Mouse (Mus musculus): ENCODE results near the gene Tdgf1.

Gene Tdgf1

DNA sequence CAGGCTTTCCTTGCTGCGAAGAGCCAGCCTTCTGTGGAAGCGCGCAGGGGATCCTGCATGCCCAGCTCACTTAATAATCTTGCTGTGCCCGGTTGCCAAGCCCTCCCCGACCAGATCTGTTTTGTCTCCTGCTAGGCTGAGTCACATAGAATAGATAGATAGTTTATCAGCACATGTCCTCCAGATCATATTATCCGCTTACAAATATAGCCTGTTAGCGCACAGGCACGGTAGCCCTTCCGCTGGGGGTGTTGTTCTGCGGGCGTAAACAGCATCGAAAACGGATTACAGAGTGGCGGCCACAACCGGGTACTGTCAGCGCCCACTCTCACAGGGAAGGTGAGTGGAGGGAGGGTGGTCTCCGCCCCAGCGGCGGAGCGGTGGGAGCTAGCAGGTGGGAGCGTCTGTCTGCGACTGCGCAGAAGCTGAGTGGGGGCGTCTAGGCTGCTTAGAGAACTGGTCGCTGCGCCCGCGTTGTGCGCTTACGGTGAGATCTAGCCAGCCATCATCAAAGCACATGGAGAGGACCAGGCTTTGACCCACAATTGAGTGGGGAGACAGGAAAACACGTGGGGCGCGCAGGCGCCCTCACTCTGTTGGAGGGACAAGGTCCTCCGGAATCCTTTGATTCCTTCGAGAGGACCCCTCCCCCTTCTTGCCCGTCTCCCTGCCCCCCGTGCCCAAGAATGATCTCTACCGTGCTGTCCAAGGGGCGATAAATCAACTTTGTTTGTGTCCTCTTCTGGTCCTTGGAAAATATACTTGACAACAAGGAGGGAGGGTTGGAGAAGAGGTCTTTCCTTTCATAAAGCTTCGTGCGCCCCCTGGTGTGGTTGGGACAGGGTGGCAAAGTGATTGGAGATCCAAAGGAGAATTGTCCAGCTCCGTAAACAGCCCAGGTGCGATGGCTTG, 7.8 kb upstream of the Tdgf1 start:
- DNase-seq (ENCODE audit: low spot score), result peak; percentile 78

DNA sequence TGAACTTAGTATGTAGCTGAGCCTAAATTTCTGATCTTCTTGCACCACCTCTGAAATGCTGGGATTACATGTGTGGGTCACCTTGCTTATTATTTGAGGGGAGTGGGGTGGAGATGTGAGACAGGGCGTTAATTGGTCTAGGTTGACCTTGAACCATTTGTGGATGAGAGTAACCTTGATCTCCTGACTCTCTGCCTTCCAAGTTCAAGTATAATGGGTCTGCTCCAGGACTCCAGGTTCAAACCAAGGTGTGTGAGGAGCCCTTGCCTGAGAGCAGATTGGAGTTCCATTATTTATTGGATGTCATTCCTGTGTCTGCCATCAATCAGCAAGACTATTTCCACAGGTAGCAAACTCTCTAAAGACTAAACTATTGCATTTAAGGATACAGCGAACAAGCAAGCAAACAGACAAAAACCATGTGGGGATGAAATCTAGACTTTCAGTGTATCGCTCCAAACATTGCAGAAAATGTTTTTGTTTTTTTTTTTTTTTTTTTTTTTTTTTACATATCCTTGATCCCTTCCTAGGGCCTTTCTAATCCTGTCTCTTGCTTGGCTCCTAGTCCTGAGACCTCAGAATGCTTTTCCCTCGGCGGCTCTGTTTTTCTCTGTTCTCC, 7.1 kb upstream of the Tdgf1 start:
- DNase-seq (ENCODE audit: low spot score), result no peak

DNA sequence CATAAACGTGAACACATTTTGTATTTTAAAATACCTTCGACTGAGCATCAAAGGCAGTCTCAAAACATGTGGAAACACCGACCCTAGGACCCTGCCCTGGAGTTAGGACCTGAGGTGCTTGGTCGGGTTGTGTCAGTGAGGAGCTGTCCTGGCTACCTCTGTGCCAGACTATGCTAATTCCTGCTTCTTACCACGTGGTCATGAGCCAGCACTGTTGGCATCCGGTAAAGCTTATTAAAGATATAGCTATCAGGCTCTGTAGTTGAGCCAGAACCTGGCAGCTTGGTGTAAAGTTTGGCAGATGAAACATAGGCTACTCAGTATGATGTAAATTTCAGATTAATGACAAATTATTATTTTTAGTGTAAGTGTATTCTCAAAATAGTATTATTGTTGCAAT, 6.4 kb upstream of the Tdgf1 start:
- DNase-seq (ENCODE audit: low spot score), result no peak

DNA sequence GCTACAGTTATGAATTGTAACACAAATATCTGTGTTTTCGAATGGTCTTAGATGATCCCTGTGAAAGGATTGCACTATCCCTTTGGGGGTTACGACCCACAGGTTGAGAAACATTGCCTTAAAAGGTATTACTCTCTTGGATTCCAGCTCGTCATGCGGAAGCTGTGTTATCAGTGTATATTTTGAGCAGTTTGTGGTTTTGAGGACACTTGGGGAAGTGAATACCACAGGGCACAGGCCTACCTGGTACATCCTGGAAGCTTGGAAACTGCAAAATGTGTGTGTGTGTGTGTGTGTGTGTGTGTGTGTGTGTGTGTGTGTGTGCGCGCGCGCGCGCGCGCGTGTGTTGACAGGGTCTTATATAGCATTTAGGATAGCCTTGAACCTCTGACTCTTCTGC, 5.9 kb upstream of the Tdgf1 start:
- DNase-seq (ENCODE audit: low spot score), result no peak

DNA sequence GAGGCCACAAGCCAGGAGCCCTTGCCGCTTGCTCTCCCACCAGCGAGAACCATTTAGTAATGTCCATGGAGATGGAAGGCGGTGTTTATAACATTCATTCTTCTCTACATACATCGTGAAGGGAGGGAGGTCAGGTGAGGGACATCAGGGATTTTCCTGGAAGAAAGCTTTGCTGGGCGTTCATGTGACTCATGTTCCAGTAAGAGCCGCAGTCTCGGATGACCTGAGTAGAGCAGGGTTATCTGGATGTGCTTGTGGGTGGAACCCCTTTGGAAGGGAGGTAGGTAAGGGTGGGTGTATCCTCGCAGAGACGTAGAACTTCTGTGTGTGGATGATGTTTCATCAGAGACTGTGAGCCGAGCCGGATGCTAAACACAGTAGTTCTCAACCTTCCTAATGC, 5.4 kb upstream of the Tdgf1 start, which contains the start of gene Lrrc2:
Gene Lrrc2, plus strand, starts transcription at position 149 of the 400 bp plus-strand sequence.
- no peak for DNase-seq (ENCODE audit: low spot score)

DNA sequence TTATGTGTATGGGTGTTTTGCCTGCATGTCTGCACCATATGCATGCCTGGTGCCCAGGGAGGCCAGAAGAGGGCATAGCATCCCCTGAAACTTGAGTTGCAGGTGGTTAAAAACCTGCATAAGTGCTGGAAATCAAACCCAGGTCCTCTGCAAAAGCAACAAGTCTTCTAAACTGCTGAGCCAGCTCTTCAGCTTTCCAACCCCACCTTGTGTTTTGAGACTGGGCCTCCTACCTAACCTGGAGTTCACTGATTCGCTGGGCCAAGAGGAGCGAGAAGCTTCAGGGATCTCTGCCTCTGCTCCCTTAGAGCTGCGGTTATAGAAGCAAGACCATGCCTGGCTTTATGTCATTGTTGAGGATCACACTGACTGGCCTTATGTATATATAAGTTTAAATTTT, 4.2 kb upstream of the Tdgf1 start:
- no peak for DNase-seq (ENCODE audit: low spot score)

DNA sequence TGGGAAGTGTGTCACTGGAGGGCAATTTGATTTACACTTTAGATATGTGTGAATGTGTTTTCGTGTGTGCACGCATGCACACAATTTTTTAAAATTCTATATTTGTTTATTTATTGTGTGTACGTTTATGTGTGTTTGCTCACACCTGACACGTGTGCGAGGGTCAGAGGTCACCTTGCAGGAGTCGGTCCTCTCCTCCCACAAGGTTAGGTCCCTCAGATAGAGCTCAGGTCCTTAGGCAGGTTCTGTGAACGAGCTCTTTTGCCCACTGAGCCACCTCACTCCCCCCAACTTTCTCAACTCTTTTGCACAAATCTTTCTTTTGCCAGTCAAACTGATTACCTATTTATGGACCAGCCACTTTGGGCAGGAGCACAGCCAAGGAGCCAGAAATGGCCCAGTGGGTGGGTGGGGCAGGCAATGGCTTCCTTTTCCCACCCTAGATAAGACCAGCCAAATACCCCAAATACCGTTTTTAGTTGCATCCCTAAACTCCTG, 2.9 kb upstream of the Tdgf1 start:
- DNase-seq (ENCODE audit: low spot score), result no peak

DNA sequence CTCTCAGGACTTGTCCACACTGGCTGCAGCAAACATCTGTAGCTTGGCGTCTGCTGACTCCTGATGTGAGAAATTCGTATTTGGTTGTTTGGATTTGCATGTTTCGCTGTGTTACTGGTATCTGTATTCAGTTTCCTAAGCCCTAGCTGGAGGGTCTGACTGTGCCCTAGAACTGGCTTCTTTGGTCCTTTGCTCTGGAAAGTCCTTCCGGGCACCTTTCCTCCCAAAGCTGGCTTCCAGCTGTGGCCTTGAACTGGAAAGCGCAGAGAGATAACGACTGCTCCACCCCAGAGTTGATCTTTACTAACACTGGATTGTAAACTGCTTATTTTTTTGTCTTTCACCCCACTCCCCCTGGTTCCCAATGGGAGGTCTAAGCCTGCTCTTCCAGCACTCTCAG, 1.9 kb upstream of the Tdgf1 start:
- no peak for DNase-seq (ENCODE audit: low spot score)

DNA sequence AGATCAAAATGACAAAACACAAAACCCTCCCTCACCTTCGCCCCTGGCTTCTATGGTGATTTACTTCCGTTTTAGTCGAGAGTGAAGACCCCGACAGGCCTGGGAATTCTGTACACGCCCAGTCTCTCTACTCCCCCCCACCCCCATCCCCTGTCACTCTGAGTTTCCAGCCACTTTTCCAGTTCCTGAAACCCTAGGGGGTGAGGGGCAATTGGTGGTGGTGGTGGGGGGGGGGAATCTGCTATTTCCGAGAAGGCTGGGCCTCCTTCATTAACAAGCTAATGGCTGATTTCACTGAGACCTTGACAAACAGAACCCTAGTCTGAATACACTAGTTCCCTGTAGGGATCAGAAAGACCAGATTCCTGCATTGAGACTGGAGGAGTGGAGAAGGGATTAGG, 1.3 kb upstream of the Tdgf1 start:
- DNase-seq (ENCODE audit: low spot score), result no peak

DNA sequence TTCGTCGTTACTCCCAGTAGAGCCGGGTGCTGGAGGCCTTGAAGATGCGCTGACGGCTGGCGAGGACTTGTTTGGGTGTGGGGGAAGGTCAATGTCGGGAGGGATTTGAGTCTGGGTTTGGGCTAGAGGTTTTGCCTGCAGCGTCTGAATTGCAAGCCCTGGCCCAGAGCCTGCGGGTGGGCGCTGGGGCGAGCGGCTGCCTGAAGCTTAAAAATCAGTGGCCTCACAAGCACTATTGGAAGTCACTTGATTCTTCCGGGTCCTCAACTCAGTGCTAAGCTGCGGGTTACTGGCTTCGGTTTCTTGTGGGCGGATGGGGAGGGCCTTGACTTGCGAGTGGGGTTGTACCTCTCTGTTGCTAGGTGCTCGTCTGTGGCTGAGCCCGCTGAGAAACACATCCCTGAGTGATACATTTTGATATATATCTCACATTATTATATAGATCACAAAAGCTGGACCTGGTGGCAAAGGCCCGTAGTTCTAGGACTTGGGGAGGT, 638 bp upstream of the Tdgf1 start:
- DNase-seq (ENCODE audit: low spot score), result no peak

DNA sequence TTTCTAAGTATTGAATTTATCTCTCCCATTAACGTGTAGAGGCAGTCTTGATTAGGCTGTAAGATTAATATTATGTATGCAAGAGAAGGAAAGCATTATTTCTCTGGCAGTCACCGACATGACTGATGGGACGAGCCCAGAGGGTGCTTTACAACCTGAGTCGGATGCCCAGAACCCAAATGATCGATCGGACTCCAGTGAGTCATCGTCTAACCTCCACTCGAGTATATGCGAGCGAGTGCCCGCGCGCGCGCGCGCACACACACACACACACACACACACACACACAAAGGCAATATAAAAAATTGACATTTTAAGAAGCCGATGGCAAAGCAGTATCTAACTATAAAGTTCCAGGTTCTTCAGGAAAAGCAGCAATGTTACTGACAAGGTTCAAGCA, 615 bp downstream of the Tdgf1 start:
- DNase-seq (ENCODE audit: low spot score), result no peak

DNA sequence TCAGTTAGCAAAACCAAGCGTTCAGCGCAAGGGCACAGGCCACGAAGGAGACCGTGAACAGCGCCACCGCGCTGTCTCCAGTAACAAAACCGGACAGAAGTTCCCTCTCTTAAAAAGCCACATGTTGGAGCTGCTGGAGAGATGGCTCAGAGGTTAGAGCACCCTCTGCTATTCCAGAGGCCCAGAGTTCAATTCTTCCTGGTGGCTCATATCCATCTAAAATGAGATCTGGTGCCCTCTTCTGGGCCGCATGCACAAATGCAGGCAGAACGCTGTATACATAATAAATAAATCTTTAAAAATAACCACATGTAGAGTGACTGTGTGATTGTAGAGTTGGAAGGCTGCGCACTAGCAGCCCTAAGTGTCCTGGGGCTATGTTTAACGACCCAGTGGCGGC, 1.7 kb downstream of the Tdgf1 start:
- DNase-seq (ENCODE audit: low spot score), result peak; percentile 55

DNA sequence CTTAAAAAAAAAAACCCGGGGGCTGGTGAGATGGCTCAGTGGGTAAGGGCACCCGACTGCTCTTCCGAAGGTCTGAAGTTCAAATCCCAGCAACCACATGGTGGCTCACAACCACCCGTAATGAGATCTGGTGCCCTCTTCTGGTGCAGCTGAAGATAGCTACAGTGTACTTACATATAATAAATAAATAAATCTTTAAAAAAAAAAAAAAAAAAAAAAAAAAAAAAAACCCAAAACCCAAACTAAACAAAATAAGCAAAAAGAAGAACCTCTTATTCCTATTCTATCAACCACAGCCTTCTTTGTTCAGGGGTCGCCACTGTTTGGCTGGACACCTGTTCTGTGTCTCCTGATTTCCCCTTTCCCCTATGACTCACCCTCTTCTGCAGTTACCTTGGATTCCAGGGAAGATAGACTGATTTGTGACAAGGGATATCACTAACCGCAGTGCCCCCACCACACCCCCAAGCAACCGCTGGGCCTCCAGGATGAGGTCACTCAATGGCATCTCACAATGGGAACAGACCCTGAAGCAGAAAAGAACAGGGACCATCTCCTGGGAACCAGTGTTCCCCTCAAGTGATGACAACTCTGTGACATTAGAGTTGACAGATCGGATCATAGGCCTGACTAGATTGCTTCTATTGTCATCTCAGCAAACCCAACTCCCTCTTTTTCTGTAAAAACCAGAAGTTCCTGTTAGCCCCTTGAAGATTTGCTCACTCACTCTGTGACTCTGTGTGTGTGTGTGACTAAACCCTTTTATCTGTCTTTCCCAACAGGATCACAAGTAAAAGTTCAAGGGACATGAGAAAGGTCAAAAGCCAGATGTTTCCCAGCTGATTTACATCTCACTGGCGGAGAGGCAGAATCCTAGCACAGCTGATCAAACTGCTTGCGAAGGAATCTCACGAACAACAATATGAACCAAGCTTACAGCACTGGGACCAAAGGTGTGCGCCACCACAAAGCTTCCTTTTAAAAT, 8.2 kb downstream of the Tdgf1 start:
- no peak for DNase-seq (ENCODE audit: low spot score)

DNA sequence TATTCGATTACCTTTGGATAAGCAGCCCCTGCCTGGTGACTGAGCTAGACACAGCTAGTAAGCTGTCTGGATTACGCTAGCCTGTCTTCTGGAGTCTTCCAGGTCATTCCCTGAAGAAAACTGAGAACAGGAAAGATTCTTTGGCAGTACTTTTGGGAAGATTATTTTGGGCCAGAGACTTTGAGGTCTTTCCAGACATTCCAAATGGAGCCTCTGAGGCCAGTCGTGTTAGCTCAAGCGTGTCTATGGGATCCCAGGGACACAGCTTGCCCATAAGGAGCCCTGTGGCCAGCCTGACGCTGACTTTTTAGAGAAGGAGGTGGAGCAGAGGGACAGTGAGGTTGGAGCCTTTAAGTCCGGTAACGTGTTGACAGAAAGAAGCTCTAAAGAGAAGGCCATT, 10.0 kb downstream of the Tdgf1 start:
- no peak for DNase-seq (ENCODE audit: low spot score)

DNA sequence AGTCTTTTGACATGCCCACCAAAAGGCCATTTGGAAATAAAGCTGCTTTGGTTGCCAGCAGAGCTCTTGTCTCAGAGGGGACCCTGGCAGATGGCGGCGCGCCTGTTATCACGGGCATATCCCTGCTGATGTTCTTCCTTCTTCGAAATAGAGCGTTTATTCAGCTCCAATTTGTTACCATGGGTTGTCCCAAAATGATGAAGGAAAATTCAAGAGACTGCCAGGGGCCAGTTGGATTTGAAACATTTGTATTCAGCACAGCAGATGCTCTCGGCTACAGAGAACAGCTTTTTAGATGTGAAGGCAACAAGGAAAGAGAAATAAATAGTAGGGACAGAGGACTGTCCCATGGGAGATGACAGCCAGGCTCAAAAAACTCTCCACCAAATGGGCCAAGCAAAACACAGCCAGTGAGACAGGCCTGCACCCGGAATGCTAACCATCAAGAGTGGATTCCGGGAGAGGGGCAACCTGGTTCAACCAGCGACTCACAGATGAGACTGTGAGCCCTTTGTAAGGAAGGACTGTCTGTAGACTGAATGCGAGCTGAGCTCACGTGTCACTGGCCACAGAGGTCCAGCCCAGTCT, 12.0 kb downstream of the Tdgf1 start:
- DNase-seq (ENCODE audit: low spot score), result no peak

DNA sequence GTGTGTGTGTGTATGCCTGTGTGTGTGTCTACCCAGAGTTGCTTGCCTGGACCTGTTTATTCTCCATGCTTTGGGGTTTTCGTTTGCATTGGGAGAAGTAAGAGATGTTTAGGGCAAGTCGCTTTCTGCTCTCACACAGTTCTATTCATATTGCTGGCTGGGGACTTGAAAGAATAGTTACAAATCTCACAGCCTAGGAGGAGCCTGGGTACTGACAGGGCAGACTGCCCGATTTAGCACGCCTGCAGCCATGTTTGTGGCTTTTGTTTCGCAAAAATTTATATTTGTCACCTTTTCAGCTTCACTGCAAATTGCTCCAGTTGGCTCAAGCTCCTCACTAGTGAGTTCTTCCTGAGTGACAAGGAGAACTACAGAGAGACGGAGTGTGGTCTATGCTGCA, 14.4 kb downstream of the Tdgf1 start:
- no peak for DNase-seq (ENCODE audit: low spot score)

DNA sequence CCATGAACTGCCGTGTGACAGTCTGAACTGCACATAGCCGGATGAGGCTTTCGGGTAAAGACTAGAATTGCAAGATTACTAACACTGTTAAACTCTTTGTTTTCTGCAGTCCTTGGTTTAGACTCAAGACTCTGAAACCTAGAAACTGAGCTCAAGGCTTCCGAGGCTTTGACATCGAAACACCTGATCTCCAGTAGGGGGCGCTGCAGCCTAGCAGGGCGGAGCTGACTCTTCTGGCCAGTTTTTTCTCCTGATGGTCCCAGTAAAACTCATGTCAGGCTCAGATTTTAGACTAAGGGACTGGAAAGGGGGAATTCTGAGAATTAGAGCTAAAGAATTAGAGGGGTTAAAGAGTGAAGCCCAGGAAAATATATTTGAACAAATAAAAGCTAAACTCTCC, 23.2 kb downstream of the Tdgf1 start:
- peak; percentile 83 for DNase-seq (ENCODE audit: low spot score)

DNA sequence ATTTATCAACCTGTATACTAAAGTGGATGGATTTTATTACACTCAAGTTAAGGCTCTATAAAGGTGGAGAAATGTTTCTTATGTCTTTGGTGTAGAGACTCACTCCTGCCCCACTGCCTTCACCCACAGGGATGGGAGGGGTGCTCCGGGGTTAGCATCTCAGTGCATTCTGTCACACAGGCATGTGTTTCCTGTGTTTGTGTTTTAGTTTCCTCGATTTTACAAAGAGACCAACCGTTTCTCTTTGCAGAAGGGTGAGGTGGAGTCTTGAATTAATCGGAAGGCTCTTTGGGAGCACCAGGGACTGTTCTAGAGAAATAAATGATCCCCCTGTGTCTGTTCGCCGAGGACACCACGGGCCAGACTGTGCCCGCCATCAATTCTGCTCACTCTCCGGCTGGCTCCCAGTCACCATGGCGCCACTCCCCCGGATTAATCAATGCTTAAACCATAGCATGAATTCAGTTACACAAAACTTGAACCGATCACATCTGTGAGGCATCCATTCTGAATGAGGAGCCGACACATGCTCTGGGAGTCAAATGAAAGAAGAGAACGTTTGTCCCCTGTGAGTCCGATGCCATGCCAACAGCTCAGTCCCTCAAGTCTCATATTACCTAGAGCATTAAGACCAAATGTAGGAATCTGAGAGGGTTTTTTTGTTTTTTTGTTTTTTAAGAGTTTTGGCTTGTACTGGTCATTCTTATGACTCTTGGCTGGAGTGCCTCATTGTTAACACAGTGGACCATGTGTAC, 25.1 kb downstream of the Tdgf1 start:
- no peak for DNase-seq (ENCODE audit: low spot score)

DNA sequence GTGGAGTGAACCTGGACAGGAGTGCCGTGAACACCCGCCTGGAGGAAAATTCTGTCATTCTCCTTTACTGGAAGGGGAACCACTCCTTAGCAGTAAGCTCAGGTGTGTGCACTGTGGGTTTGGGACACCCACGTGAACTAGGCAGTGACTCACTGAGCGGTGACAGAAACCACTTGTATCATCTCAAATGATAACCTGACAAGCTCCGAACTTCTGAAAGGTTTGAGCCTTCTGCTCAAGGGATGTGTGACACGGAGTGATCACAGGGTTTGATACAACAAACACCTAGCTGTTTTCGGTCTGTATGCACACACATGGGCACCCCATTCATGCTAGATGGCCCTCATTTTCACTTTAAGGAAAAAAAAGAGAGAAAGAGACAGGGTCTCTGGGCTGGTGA, 29.2 kb downstream of the Tdgf1 start, which contains the start of gene Fam240a:
Gene Fam240a, minus strand, starts transcription at position 76 of the 400 bp plus-strand sequence.
- DNase-seq (ENCODE audit: low spot score), result no peak

DNA sequence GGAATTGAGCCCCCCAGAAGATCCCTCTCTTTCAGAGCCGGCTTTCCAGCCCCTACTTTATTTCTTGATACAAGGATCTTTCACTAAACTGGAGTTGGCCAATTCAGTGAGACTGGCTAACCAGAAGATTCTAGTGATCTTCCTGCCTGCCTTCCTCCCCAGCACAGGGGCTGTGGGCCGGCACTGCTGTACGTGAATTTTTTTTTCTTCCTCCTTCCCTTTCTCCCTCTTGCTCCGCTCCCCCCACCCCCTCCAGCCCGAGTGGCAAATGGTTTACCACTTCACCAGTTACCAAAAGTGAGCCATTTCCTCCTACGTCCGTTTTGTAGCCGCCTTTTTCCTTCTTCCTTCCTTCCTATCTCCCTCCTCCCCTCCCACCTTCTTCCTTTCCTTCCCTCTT, 30.5 kb downstream of the Tdgf1 start:
- DNase-seq (ENCODE audit: low spot score), result no peak

Data from retina, embryonic 14.5 days (tissue).